Mouse (Mus musculus) bone marrow, adult 2 months (tissue): Measurements from ENCODE around the gene D130052B06Rik. TPM values are rescaled to one million over a fixed set of nuclear protein-coding genes. Genes with fewer than 3 reads are reported as not detected.

Experiments used
- H3K27ac ChIP-seq: fragments of 200-500 bp; 2 replicates; pipeline ENCODE4 v1.5.1; 2012; ENCODE audit warnings: low read depth, mild to moderate bottlenecking, control low read depth, inconsistent platforms, low read length; ENCODE audit not compliant: control insufficient read depth, poor library complexity, insufficient read depth
- H3K4me1 ChIP-seq: fragments of 200-500 bp; 2 replicates; pipeline ENCODE4 v1.6.1; 2011; ENCODE audit warnings: low read length; ENCODE audit not compliant: control insufficient read depth, insufficient read depth
- H3K4me3 ChIP-seq: fragments of 200-500 bp; replicated peaks from 2 replicates; pipeline ENCODE3; 2011; ENCODE audit warnings: mild to moderate bottlenecking, low read depth, low read length, control low read depth; ENCODE audit not compliant: control insufficient read depth
- CTCF ChIP-seq: fragments of 200-500 bp; IDR thresholded peaks from 2 replicates; pipeline ENCODE4 v1.5.1; 2011; ENCODE audit warnings: low read length, control low read depth; ENCODE audit not compliant: control insufficient read depth, insufficient read depth
- POLR2A ChIP-seq: fragments of 200-500 bp; IDR thresholded peaks from 2 replicates; pipeline ENCODE4 v1.6.1; 2011; ENCODE audit warnings: low read depth, mild to moderate bottlenecking, control low read depth, low read length, borderline replicate concordance; ENCODE audit not compliant: control insufficient read depth
- WGBS: fragments of 180-500 bp; shearing (Covaris S2); methylation state at CpG from one replicate; pipeline ENCODE4 v1.1.7; 2018; 5-methylcytosine and 5-hydroxymethylcytosine counted together
- polyA plus RNA-seq: library from polyadenylated mRNA; stranded (reverse); fragments of >200 nt; gene quantifications from 2 replicates; pipeline ENCODE4 v1.2.4, GENCODE M21; 2011; ENCODE audit warnings: low replicate concordance; ENCODE audit not compliant: missing spikeins, insufficient read depth, insufficient read length

Gene D130052B06Rik
- polyA plus RNA-seq = not detected in 2 replicates

DNA sequence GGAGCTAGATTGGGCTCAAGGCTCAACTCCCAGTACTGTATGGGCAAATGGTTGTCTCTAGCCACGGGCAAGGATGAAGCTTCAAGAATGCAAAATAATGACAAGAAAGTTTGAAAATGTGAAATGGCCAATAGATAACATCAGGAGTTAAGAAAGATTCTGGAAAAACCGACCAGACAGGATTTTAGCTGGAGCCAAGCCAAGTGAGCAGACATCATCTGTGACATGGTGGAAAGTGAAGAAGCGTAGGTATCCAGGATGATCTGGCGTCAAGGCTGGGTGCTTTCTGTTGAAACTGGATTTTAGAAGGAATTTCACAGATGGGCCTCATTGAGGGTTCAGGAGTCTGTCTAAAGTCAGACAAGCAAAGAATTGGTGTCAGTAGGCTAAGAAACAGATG lies at the start of gene D130052B06Rik:
TSS of gene D130052B06Rik (plus strand) at position 317 of the 400 bp plus-strand sequence.
- Histone ChIP-seq H3K4me3 (no peak within 1 kb of the TSS), H3K27ac (no peak within 1 kb of the TSS), H3K4me1 (no peaks in the 10 kb centered on the region)
- TF ChIP-seq POLR2A = no peak
- TF ChIP-seq CTCF = no peak
- WGBS = 72% methylated on average over 4 of the region's 4 CpGs

- Histone ChIP-seq H3K27ac (no peak overlapping the region), H3K4me1 (no peaks in the 10 kb centered on the region), H3K4me3 (no peak overlapping the region)
- WGBS = 77% methylated on average over 14 of the region's 14 CpGs
- TF ChIP-seq CTCF (no peak), POLR2A (no peak)
These were observed 48.1 kb upstream of the D130052B06Rik start for GRCm38 (mm10) chr11:33550861-33551560.

GRCm38 (mm10) chr11:33554123-33554522 lies 45.0 kb upstream of the D130052B06Rik start:
- WGBS = 69% methylated on average over 8 of the region's 8 CpGs
- Histone ChIP-seq H3K4me3 (no peak overlapping the region), H3K27ac (no peak overlapping the region), H3K4me1 (no peaks in the 10 kb centered on the region)
- no peak for TF ChIP-seq CTCF
- no peak for TF ChIP-seq POLR2A

- WGBS = 84% methylated on average over 2 of the region's 2 CpGs
- Histone ChIP-seq H3K4me1 (no peaks in the 10 kb centered on the region), H3K4me3 (no peak overlapping the region), H3K27ac (no peak overlapping the region)
- no peak for TF ChIP-seq CTCF
- no peak for TF ChIP-seq POLR2A
These were observed 35.2 kb upstream of the D130052B06Rik start for GRCm38 (mm10) chr11:33563921-33564320.

GRCm38 (mm10) chr11:33570413-33570812 lies 28.7 kb upstream of the D130052B06Rik start:
- no peak overlapping the region for H3K27ac ChIP-seq
- H3K4me1 ChIP-seq = no peaks in the 10 kb centered on the region
- H3K4me3 ChIP-seq = no peak overlapping the region
- TF ChIP-seq POLR2A (no peak), CTCF (no peak)

DNA sequence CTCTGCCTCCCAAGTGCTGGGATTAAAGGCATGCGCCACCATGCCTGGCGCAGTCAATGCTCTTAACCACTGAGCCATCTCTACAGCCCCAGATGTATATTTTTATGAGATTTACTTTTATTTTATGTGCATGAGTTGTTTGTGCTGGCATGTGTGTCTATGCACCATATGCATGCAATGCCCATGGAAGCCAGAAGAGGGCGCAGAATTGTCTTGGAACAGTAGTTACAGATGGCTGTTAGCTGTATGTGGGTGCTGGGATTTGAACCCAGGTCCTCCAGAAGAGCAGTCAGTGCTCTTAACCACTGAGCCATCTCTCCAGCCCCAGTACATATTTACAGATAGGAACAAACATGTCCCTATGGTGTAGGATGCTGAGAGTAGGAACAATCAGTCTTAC lies 24.2 kb upstream of the D130052B06Rik start:
- Histone ChIP-seq H3K4me1 (no peaks in the 10 kb centered on the region), H3K4me3 (no peak overlapping the region), H3K27ac (no peak overlapping the region)
- no peak for TF ChIP-seq CTCF
- TF ChIP-seq POLR2A = no peak
- 75% methylated on average over 3 of the region's 3 CpGs for WGBS

DNA sequence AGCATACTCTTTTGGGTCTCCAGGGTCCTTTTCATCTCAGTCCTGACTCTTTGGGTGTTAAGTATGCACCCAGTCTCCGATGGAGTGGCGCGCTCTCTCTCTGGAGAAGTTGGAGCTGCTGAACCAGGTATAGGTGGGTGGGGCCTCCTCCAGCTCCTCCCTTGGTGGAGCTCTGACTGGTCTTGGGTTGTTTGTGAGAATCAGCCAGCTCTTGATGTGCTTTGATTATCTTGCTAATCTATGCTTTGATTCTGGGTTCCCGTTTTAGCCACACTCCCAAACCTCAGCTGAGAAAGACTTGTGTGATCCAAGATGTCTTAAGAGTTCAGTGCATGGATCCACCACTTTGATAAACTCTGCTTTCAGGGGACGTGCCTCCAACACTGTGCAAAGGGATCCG lies 20.2 kb upstream of the D130052B06Rik start, which contains the start of gene Gabrp:
TSS of gene Gabrp (minus strand) at position 101 of the 400 bp plus-strand sequence.
- 53% methylated on average over 6 of the region's 6 CpGs for WGBS
- no peak for TF ChIP-seq CTCF
- TF ChIP-seq POLR2A = no peak

DNA sequence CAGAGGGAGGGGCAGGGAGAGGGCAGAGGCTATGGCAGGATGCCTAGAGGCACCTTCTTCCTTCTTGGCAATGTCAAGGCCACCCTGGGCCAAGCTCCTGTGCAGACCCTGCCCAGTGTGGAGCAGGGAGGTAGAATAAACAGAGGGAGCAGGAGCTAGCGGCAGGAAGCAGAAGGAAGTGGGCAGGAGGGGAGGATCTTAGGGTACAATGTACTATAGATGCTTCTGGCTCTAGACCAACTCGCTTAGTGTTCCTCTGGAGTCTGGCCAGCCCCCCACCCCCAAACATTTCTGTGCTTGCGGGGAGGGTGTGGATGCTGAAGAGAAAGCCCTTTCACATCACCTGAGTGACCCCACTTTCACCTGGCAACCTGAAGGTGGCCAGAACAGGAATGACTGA lies 19.5 kb upstream of the D130052B06Rik start:
- no peak for TF ChIP-seq CTCF
- Histone ChIP-seq H3K27ac (no peak overlapping the region), H3K4me3 (no peak overlapping the region), H3K4me1 (no peaks in the 10 kb centered on the region)
- WGBS = 13% methylated on average over 3 of the region's 3 CpGs

More for the DNA sequence above, 20.2 kb upstream of the D130052B06Rik start, which contains the start of gene Gabrp:
- Histone ChIP-seq H3K4me3 (no peak within 1 kb of the TSS), H3K27ac (no peak within 1 kb of the TSS), H3K4me1 (no peaks in the 10 kb centered on the region)

GRCm38 (mm10) chr11:33586614-33587013 lies 12.5 kb upstream of the D130052B06Rik start:
- no peaks in the 10 kb centered on the region for H3K4me1 ChIP-seq
- no peak overlapping the region for H3K27ac ChIP-seq
- H3K4me3 ChIP-seq = no peak overlapping the region
- no peak for TF ChIP-seq CTCF
- no peak for TF ChIP-seq POLR2A
- WGBS = 76% methylated on average over 6 of the region's 6 CpGs
